Mouse (Mus musculus) lung, embryonic 16.5 days (tissue): ENCODE measurements at regions not wholly inside any gene's neighbourhood (a gene's known extent, or its start where the extent isn't known, plus 50 kb on each side); places are given as distances from the start of the nearest gene placed in this dataset.
"Not testable (repeated sequence)": the region's sequence is repeated elsewhere in the genome, so short reads cannot be mapped to it uniquely, and the experiment has no call there.

Source experiments
- ATAC-seq: fragments of 200-750 bp; cut with Nextera tagmentation; 2 replicates; pipeline ENCODE4 v1.8.0; 2017; ENCODE audit warnings: low read depth, mild to moderate bottlenecking, moderate library complexity
- H3K27ac ChIP-seq: fragments of 300-500 bp; sonication (generic); 2 replicates; pipeline ENCODE4 v1.5.1; 2014; ENCODE audit warnings: mild to moderate bottlenecking, control low read depth, low read length
- H3K27me3 ChIP-seq: fragments of 300-500 bp; sonication (generic); 2 replicates; pipeline ENCODE4 v1.6.1; 2014; ENCODE audit warnings: low read depth, low read length, mixed read lengths; ENCODE audit not compliant: control insufficient read depth, insufficient read depth
- H3K36me3 ChIP-seq: fragments of 300-500 bp; sonication (generic); 2 replicates; pipeline ENCODE4 v1.6.1; 2014; ENCODE audit warnings: low read length; ENCODE audit not compliant: control insufficient read depth, insufficient read depth
- H3K4me1 ChIP-seq: fragments of 300-500 bp; sonication (generic); replicated peaks from 2 replicates; pipeline ENCODE4 v1.6.1; 2014; ENCODE audit warnings: low read length, mixed read lengths; ENCODE audit not compliant: control insufficient read depth, insufficient read depth
- H3K4me2 ChIP-seq: fragments of 300-500 bp; sonication (generic); 2 replicates; pipeline ENCODE4 v1.6.1; 2014; ENCODE audit warnings: low read depth, low read length, control low read depth
- H3K4me3 ChIP-seq: fragments of 300-500 bp; sonication (generic); 2 replicates; pipeline ENCODE4 v1.5.1; 2014; ENCODE audit warnings: mild to moderate bottlenecking, low read length, control low read depth
- H3K9ac ChIP-seq: fragments of 300-500 bp; sonication (generic); 2 replicates; pipeline ENCODE4 v1.6.1; 2014; ENCODE audit warnings: low read length, control low read depth
- H3K9me3 ChIP-seq: fragments of 300-500 bp; sonication (generic); 2 replicates; pipeline ENCODE4 v1.6.1; 2016; ENCODE audit warnings: low read length; ENCODE audit not compliant: control insufficient read depth
- WGBS: fragments of 180-500 bp; shearing (Covaris S2); extraction: QIAGEN DNeasy Blood & Tissue Kit; methylation state at CpG from one replicate; pipeline ENCODE4 v1.1.7; 2014; 5-methylcytosine and 5-hydroxymethylcytosine counted together

DNA sequence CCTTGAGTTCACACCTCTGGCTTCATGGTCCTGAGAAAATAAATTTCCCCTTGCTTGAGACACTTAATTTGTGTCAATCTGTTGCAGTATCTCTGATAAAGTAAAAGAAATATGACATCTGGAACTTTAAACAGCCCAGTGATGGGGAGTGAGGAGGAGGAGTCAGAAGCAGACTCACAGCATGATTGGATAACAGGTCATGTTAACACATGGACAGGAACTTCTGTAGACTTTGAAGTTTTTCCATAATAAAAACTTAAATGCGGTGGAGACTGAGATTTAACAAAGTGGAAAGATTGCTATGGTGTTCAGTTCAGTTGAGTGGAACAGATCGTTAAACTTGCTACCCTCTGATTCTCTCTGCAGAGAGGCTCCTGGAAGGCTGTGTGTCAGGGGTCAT lies 143.7 kb upstream of the Gm10306 start:
- no peaks in the 10 kb centered on the region for H3K9me3 ChIP-seq

DNA sequence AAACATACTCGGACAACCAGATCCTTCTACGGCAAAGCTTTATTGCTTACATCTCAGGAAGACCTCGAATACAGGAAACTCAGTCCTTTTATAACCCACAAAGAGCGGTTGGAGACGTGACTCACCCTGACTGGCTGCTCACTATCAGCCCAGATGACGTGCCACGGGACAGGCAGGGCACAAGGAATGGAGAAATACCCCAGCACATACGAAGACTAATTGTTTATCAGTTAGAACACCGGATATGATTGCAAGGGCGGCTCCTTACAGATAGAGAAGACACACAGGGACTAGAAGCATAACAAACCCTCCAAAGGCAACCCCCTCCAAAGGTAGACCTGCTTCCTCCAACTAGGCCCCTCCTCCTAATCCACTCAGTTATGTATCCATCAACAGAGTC lies 130.8 kb upstream of the Gm10306 start:
- not testable (repeated sequence) for ATAC-seq, H3K36me3 ChIP-seq, H3K9ac ChIP-seq, H3K4me1 ChIP-seq, H3K4me3 ChIP-seq, H3K4me2 ChIP-seq, H3K9me3 ChIP-seq, H3K27ac ChIP-seq, H3K27me3 ChIP-seq
- WGBS: 74% methylated on average over 7 of the region's 10 CpGs

More for the DNA sequence above, 143.7 kb upstream of the Gm10306 start:
- ATAC-seq: no peak
- Histone ChIP-seq H3K36me3 (no peaks in the 10 kb centered on the region), H3K4me2 (no peak overlapping the region), H3K4me3 (no peak overlapping the region), H3K4me1 (no peaks in the 10 kb centered on the region), H3K9ac (no peak overlapping the region), H3K27ac (no peak overlapping the region), H3K27me3 (no peaks in the 10 kb centered on the region)
- WGBS: 36% methylated on average over 2 of the region's 2 CpGs

DNA sequence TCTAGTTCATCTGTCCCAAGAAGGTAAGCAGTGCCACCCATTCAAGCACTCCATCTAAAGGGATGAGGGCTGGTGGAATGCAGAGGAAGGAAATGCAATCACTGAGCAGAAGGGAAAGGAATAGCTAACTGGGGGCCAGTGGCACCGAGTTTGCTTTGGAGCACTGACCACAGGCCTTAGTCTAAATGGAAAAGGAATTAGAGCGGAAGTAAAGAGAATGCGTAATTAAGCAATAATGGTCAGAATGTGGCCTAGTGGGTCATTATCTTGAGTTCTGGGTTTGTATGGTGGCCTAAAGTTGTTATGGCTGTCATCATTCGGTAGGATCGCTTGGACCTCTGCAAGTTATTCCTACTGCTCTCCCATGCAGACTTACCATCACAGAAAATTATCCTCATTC lies 128.8 kb upstream of the Gm10306 start:
- H3K9ac ChIP-seq: no peak overlapping the region
- H3K4me1 ChIP-seq: no peaks in the 10 kb centered on the region
- H3K4me3 ChIP-seq: no peak overlapping the region
- H3K27me3 ChIP-seq: no peaks in the 10 kb centered on the region
- ATAC-seq: no peak
- H3K27ac ChIP-seq: no peak overlapping the region
- H3K4me2 ChIP-seq: no peak overlapping the region
- no peaks in the 10 kb centered on the region; the same call in 1 of the 2 replicates for H3K9me3 ChIP-seq
- WGBS: 95% methylated on average over 5 of the region's 5 CpGs
- no peaks in the 10 kb centered on the region for H3K36me3 ChIP-seq

DNA sequence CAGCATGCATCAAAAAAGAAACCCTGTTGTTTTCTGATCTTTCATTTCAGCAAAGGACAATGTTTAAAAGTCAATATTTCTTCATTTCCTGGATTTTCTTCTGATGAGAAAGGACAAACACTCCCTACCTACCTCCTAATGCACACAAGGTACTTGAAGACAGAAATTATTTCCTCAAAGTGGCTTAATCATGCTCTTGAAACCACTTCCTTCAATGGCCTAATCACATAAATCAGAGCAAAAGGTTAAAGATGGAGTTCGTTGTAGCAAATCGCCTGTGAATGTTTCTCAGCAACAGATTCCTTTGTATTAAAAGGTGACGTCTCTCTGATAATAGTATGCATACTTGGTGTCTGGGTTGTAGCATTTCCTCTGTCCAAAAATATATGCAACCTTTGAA lies 124.3 kb upstream of the Gm10306 start:
- H3K4me1 ChIP-seq: no peaks in the 10 kb centered on the region
- no peak overlapping the region for H3K27ac ChIP-seq
- no peak overlapping the region for H3K9ac ChIP-seq
- H3K4me2 ChIP-seq: no peak overlapping the region
- H3K27me3 ChIP-seq: no peaks in the 10 kb centered on the region
- ATAC-seq: no peak
- 46% methylated on average over 3 of the region's 3 CpGs for WGBS
- no peaks in the 10 kb centered on the region for H3K36me3 ChIP-seq
- H3K9me3 ChIP-seq: no peaks in the 10 kb centered on the region; the same call in 1 of the 2 replicates
- no peak overlapping the region for H3K4me3 ChIP-seq

DNA sequence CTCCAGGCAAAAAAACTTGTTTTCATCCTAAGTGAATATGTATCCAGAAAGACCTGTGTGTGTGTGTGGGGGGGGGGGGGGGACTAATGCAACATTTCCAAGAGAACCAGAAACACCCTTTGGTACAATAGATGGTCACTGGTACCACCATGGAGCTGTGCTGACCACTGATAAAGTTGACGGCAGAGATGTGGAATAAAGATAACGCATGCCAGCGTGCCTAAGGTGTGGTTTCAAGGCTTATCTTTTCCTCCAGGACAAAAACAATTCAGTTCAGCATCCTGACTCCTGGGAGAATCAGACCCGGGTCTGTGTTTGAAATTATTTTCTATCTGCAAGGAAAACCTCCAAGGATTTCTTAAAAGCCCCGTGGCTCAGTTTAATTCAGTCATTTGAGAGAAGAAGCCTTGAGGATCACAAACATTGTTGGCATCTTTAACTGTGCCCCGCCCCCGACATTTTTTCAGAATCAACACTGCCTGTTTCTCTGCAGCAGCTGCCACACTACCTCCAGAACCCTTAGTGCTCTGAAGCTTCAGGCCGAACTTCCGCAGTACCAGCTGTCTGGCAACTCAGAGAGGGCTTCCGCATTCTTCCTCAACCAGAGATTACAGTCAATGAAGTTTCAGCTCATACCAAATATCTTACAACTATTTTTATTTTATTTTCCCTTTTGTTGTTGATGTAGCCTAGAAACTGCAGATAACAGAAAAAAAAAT lies 118.5 kb upstream of the Gm10306 start:
- Histone ChIP-seq H3K4me1 (no peaks in the 10 kb centered on the region), H3K27me3 (no peaks in the 10 kb centered on the region), H3K4me2 (no peak overlapping the region), H3K9ac (no peak overlapping the region), H3K27ac (no peak overlapping the region), H3K9me3 (no peaks in the 10 kb centered on the region), H3K36me3 (no peaks in the 10 kb centered on the region), H3K4me3 (no peak overlapping the region)
- WGBS: 53% methylated on average over 10 of the region's 10 CpGs
- no peak for ATAC-seq

DNA sequence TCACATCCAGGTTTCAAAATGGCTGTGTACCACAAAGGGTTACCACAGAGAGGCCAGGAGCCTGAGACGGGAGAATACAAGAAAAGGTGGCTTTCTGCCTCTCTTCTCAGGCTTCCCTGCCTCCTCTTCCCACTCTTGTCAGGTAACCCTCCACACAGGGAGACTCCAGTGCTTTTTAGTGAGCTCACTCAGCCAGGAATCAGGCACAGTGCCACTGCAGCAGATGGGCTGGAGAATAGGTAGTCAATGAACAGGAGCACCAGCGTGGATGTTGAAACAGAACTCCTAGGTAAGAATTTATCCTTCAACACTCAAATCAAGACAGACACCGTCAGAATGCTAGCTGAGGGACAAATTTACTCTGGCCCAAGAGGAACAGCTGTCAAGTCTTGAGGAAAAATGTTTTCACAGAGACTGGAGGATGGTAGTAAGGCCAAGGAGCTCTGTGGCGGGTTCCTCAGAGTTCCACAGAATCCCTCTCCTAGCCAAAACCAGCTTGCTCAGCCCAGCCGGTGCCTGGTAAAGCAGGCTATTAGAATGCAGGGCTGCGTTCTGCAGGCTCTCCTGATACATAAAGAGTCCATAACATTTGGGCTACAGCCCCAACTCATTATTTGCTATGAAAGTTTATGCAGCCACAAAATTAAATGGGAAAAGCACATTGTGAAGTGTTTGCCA lies 117.0 kb upstream of the Gm10306 start:
- no peak overlapping the region for H3K4me3 ChIP-seq
- 67% methylated on average over 6 of the region's 6 CpGs for WGBS
- ATAC-seq: no peak

DNA sequence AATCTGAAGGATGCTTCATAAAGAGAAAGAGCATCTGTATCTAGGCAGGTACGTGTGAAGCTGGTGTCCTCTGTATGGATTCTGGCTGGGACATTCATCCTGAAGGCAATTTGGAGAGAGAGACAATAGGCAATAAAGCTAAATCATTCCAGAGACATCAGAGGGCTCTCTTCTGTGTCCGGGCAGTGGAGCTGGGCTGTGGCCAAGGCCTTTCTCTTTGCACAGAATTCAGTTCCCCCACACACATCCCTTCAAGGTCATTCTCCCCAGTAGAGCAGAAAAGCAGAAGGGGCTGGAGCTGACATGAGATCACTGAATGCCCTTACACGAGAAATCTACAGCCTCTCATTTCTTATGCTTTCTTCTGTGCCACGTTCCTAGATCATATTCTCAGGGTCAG lies 109.7 kb upstream of the Gm10306 start:
- Histone ChIP-seq H3K9ac (no peak overlapping the region), H3K36me3 (no peaks in the 10 kb centered on the region), H3K4me3 (no peak overlapping the region), H3K4me2 (no peak overlapping the region), H3K9me3 (no peaks in the 10 kb centered on the region), H3K27ac (no peak overlapping the region), H3K4me1 (no peaks in the 10 kb centered on the region), H3K27me3 (no peaks in the 10 kb centered on the region)
- 64% methylated on average over 4 of the region's 4 CpGs for WGBS
- no peak for ATAC-seq

More for the DNA sequence above, 117.0 kb upstream of the Gm10306 start:
- no peaks in the 10 kb centered on the region for H3K36me3 ChIP-seq
- H3K27ac ChIP-seq: no peak overlapping the region
- no peak overlapping the region for H3K9ac ChIP-seq
- H3K9me3 ChIP-seq: no peaks in the 10 kb centered on the region
- H3K4me1 ChIP-seq: no peaks in the 10 kb centered on the region
- H3K4me2 ChIP-seq: no peak overlapping the region
- H3K27me3 ChIP-seq: no peaks in the 10 kb centered on the region
